Mouse (Mus musculus): ENCODE measurements around the gene Strap.

Strap gene

DNA sequence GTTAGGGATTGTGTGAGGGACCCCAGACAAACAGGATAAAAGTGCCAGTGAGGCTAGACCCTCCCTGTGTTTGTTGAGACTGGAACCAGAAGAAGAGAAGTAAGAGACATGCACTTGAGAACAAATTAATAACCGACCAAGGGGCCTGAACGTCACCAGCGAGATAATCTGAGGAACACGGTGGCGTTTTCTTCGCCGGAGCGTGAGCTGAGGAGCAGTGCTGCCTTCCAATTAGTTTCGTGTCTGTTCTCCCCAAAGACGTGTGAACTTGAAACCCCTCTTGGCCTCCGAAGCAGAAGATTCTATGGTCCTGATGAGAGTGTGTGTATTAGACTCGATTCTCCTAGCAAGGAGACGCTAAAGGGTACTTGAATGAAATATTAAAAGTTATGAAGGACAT is 39.3 kb downstream of the Strap start:
- no peak for DNase-seq (ENCODE audit: low read depth, low spot score)

DNA sequence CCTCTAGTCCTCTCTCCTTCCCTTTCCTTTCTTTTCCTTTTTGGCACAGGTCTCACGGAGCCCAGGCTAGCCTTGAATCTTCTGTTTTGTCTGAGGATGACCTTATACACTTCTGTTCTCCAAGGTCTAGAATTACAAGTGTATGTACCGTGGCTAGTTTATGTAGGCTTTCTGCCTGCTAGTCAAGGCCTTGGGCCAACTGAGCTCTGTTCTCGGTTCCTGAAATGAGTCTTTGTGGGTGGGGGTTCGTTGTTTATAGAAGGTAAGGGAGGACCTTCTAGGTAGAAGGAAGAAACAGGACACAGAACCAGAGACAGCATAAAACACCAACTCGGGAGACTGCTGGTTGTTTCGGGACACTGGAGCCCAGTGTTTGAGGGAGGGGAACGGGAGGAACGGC is 40.3 kb downstream of the Strap start:
- DNase-seq (ENCODE audit: low read depth, low spot score): no peak

DNA sequence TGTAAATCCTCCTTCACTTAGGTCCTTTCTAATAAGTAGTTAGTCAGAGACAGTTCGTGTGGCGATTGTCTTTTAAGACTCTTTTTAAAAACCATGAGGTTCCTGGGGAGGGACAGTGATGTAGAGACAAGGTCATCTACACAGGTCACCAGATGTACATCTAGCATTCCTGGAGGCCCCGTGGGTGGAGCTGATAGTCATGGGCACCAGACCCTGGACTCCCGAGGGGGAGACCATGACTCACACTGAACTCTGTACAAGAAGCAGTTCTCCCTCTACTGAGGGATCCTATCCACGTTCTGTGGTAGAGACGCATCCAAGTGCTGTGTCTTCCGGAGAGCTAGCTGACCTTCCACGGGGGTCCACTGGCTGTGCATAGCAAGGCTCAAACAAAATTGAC is 42.1 kb downstream of the Strap start:
- DNase-seq (ENCODE audit: low read depth, low spot score): no peak

DNA sequence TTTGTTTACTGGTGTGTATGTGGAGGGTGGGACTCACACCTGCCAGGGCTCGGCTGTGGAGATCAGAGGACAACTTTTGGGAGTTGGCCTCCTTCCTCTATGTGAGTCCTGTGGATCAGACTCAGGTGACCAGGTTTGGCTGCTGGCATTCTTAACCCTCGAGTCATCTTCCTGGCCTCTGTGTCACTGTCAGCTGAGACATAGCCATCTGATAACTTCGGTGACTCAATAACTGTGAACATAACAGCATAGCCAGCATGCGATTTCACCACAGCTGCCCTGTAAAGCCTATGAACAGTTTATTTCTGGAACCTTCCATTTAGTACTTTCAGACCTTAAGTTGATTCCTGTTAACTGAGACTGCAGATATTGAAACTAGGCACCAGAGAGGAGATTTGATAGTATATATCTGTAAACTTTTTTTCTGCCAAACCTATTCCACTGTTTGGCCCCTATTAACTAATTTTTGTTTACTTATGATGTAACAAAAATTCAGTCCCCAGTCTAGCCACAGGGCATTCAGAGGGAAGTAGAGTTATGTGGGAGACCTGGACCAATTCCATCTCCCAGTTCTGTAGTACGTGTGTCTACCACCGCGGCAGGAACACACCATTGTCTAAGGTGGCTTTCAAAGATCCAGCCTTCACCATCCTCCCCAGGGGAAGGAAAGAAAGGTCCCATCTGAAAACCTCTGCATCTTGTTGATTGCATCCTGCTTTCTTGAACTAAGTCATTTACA is 49.2 kb downstream of the Strap start:
- DNase-seq (ENCODE audit: low read depth, low spot score): no peak

DNA sequence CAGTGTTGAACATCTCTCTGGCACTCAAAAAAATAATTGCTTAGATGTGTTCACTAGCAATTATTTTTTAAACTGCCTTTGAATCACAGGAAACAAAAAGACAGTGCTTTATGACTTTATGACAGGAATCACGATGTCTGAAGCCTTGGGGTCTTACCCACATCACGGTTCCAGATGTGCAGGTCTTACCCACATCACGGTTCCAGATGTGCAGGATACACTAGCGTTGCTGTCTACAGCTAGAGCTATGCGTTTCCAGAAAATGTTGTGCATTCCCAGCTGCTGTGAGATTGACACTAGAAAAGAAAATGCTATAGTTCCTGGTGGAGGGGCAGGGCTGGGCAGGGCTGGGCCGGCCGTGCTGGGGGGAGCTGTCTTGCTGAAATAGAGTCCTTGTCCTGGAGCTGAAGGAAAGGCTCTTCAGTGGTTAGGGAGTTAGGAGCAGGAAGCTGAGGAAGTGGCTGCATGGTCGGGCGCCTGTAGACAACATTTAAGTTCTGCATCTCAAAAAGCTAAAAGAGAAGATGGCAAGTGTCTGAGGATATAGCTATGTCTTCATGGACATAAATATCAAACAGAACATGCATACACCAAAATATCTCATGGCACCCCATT is 54.2 kb downstream of the Strap start:
- no peak for DNase-seq (ENCODE audit: low read depth, low spot score)

DNA sequence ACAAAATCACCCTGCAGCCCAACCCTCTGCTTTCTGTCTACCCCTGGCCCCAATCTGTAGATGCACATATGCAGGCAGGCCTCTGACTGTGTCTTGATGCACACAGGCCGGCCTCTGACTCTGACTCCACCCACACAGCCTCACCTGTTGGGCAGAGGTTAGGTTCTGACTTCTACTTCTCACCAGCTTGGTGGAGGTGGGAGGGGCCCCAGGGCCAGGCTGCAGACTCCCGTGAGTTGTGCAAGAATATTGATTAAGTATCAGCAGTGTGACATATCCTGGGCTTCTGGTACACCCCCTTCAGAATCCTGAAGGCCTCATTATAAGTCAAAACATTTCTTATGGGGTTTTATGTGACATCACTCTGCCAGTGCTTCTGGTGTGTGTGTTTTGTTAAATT is 54.8 kb downstream of the Strap start:
- no peak for DNase-seq (ENCODE audit: low read depth, low spot score)

DNA sequence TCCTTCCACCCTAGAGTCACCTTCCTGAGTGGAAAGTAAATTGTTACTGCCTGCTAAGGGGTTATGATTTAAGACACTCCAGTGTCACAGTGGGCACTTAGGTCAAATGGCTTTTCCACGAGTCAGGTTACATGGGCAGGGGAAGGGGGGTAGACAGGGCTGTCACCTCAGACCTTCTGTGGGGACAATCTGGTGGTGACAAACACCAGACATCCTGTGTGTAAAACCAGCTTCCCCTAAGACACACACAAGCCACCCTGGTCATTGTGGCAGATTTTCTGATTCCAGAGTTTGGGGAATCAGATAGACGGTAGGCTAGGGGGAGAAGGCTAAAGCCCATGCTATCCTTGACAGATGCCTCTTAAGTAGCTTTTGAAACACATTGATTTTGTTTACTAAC is 60.6 kb downstream of the Strap start:
- DNase-seq (ENCODE audit: low read depth, low spot score): no peak

DNA sequence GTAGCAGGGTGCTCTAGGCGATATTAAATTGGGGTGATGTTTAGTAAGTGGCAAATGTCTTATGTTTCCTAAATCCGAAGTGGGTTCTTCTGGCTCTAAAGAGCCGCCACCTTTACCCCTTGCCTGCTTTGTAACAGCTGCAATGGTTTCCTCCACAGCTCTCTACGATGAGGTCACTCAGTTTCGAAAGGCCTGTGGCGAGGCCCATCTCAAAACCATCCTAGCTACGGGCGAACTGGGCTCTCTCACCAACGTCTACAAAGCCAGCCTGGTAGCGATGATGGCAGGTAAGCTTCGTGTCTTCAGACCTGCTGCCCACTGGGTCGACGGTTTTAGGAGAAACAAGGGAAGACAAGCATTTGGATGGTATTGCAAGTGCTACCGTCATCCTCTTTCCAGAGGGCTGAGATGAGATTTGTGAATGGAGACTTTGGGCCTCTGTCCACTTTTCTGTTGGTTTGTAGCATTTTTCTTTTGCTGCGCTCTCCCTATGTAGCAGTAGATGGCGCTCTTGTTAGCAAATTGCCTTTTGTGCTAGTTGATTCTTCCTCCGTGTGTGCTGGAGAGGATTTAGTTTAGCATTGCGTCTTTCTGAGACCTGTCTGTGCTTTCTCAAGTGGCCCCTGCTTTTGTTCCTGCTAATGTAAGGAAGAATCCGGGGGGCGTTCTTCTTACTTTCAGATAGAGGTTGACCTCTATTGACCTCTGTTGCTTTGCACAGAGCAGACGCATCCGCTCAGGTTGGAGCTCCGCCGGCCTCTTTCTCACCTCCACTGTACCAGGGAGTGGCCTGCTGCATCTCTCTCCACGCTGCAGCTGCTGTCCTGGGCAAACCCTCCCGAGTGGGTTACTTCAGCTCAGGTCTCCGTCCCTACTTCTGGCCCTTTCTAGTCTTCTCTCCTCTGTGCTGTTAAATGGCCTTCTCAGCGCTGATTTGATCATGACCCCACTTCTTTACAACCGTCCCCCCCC is 62.0 kb downstream of the Strap start:
- DNase-seq (ENCODE audit: low read depth, low spot score): peak; percentile 75

DNA sequence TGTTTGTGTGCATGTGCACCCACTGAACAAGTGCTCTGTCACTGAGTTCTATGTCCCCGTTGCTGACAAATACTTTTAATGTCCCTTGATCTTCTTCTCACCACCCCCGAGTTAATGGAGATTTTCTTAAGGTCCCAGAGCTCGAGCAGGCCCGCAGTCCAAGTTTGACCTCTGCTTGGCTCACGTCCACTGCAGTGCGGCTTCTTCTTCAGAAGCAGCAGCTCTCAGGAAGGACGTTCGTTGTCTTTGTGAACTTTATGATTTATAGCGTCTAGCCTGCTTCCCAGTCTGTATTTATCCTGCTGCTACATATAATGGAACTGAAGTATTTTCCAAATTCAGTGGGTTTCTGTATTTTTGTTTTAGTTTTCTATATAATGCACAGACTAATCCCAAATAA is 64.4 kb downstream of the Strap start:
- DNase-seq (ENCODE audit: low read depth, low spot score): no peak
